Mouse (Mus musculus) spleen, embryonic (tissue): ENCODE data around the gene Smg6.

Source experiments
- CTCF ChIA-PET: fragments of 350-600 bp; sonication (Branson Sonifier 250); formaldehyde crosslinking; loops from one replicate; lab custom pipeline; 2022; lab: Charles Lee

Gene Smg6

GRCm38 (mm10) chr11:75183917-75184570, 258.4 kb downstream of the Smg6 start:
- CTCF ChIA-PET = no interaction called here

GRCm38 (mm10) chr11:75184573-75184972, 258.9 kb downstream of the Smg6 start:
- CTCF ChIA-PET = interaction anchor here (1.3 kb wide), 1 partner anchor 14 kb away, joined by 4 read pairs; no protein-coding TSS in a partner anchor

- CTCF ChIA-PET = interaction anchor here (0.7 to 1.3 kb wide), 2 partner anchors 10 to 15 kb away, joined by 4 to 14 read pairs; no protein-coding TSS in a partner anchor
Observed at GRCm38 (mm10) chr11:75184986-75185385, 259.4 kb downstream of the Smg6 start.

GRCm38 (mm10) chr11:75189713-75190370, 264.2 kb downstream of the Smg6 start:
- CTCF ChIA-PET = no interaction called here

GRCm38 (mm10) chr11:75190371-75190724, 264.7 kb downstream of the Smg6 start:
- CTCF ChIA-PET = interaction anchor here (0.7 kb wide), 1 partner anchor 10 kb away, joined by 3 read pairs; no protein-coding TSS in a partner anchor

GRCm38 (mm10) chr11:75190905-75191441, 265.4 kb downstream of the Smg6 start, which contains the start of gene Dph1:
Gene Dph1 (minus strand): TSS chr11:75191241.
- CTCF ChIA-PET = interaction anchor here (0.5 to 0.8 kb wide), 3 partner anchors 11 to 91 kb away, joined by 3 to 7 read pairs (median 3); no protein-coding TSS in a partner anchor

GRCm38 (mm10) chr11:75191841-75192240, 266.2 kb downstream of the Smg6 start:
- CTCF ChIA-PET = interaction anchor here (1.0 kb wide), 1 partner anchor 99 kb away, joined by 3 read pairs; no protein-coding TSS in a partner anchor

GRCm38 (mm10) chr11:75192336-75193214, 267.0 kb downstream of the Smg6 start:
- CTCF ChIA-PET = interaction anchor here (1.0 kb wide), 1 partner anchor 98 kb away, joined by 3 read pairs; no protein-coding TSS in a partner anchor

GRCm38 (mm10) chr11:75193256-75194071, 267.8 kb downstream of the Smg6 start, which contains the start of gene Rtn4rl1:
Gene Rtn4rl1 (plus strand): TSS chr11:75193783.
- CTCF ChIA-PET = interaction anchor here (0.5 to 0.6 kb wide), 2 partner anchors 13 to 242 kb away, joined by 3 to 4 read pairs; no protein-coding TSS in a partner anchor

GRCm38 (mm10) chr11:75194121-75194849, 268.7 kb downstream of the Smg6 start:
- CTCF ChIA-PET = interaction anchor here (0.5 to 0.6 kb wide), 3 partner anchors 9 to 242 kb away, joined by 4 to 14 read pairs (median 5); no protein-coding TSS in a partner anchor

GRCm38 (mm10) chr11:75194850-75195461, 269.3 kb downstream of the Smg6 start:
- CTCF ChIA-PET = interaction anchor here (0.6 kb wide), 3 partner anchors 10 to 558 kb away, joined by 5 to 18 read pairs (median 14); no protein-coding TSS in a partner anchor

- CTCF ChIA-PET = interaction anchor here (0.7 to 1.5 kb wide), 2 partner anchors 16 to 20 kb away, joined by 3 to 6 read pairs; no protein-coding TSS in a partner anchor
Observed at GRCm38 (mm10) chr11:75196131-75196530, 270.5 kb downstream of the Smg6 start.

GRCm38 (mm10) chr11:75197956-75198355, 272.3 kb downstream of the Smg6 start:
- CTCF ChIA-PET = no interaction called here

GRCm38 (mm10) chr11:75198792-75199191, 273.2 kb downstream of the Smg6 start:
- CTCF ChIA-PET = no interaction called here

- CTCF ChIA-PET = no interaction called here
Observed at GRCm38 (mm10) chr11:75199951-75200350, 274.3 kb downstream of the Smg6 start.

- CTCF ChIA-PET = no interaction called here
Observed at GRCm38 (mm10) chr11:75200935-75201334, 275.3 kb downstream of the Smg6 start.

GRCm38 (mm10) chr11:75201721-75202120, 276.1 kb downstream of the Smg6 start:
- CTCF ChIA-PET = no interaction called here

GRCm38 (mm10) chr11:75203926-75204325, 278.3 kb downstream of the Smg6 start:
- CTCF ChIA-PET = no interaction called here

- CTCF ChIA-PET = no interaction called here
Observed at GRCm38 (mm10) chr11:75204472-75204871, 278.8 kb downstream of the Smg6 start.
